Mouse (Mus musculus): ENCODE measurements around the gene Ankrd34c. TPM values are rescaled to one million over a fixed set of nuclear protein-coding genes. Genes with fewer than 3 reads are reported as not detected.

The Ankrd34c gene
- polyA plus RNA-seq, 1 experiment from 2014 or later: not detected

DNA sequence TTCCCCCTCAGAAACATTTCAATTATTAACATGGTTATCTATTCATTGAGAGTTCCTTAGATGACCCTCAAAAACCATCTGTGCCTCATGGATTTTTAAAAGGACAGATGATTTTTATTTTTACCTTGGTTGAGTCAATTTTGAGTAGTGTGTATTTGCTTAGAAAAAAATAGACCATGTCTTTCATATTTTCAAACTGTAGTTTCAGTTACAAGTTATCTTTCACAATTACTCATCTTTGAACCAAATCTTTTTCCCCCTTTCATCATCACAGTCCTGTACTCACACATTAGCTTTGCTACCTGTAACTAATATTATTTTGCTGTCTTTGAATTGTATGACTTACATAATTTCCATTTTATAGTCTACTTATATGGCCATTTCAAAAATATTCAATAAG, 1.8 kb upstream of the Ankrd34c start:
- H3K4me1 ChIP-seq (ENCODE audit: control insufficient read depth, insufficient read depth, low read length): no peaks in the 10 kb centered on the region
- H3K4me2 ChIP-seq (ENCODE audit: low read depth, low read length): no peak overlapping the region
- no peak overlapping the region for H3K4me3 ChIP-seq (ENCODE audit: low read depth, low read length)
- H3K9me3 ChIP-seq (ENCODE audit: control insufficient read depth, low read length): no peaks in the 10 kb centered on the region
- H3K36me3 ChIP-seq (ENCODE audit: control insufficient read depth, insufficient read depth, low read length): no peaks in the 10 kb centered on the region
- H3K27ac ChIP-seq (replicated peaks; ENCODE audit: low read depth, low read length): no peak overlapping the region
- ATAC-seq (ENCODE audit: low read depth) (no peak), DNase-seq (ENCODE audit: low spot score) (no peak)
- H3K27me3 ChIP-seq (replicated peaks; ENCODE audit: control insufficient read depth, insufficient read depth, low read length): peaks cover 15% of the 10 kb centered on the region
- no peak overlapping the region for H3K9ac ChIP-seq (ENCODE audit: low read depth, low read length)

GRCm38 (mm10) chr9:89737888-89738287, 387 bp downstream of the Ankrd34c start:
- H3K4me2 ChIP-seq (ENCODE audit: low read depth, low read length): no peak overlapping the region
- H3K9ac ChIP-seq (ENCODE audit: low read depth, low read length): no peak overlapping the region
- no peak for ATAC-seq (ENCODE audit: low read depth)
- no peak overlapping the region for H3K27ac ChIP-seq (replicated peaks; ENCODE audit: low read depth, low read length)
- 11% methylated on average over 6 of the region's 6 CpGs for WGBS
- no peaks in the 10 kb centered on the region for H3K9me3 ChIP-seq (ENCODE audit: control insufficient read depth, low read length)
- no peak for DNase-seq (ENCODE audit: low spot score)
- H3K27me3 ChIP-seq (replicated peaks; ENCODE audit: control insufficient read depth, insufficient read depth, low read length): peaks cover 15% of the 10 kb centered on the region
- no peaks in the 10 kb centered on the region for H3K36me3 ChIP-seq (ENCODE audit: control insufficient read depth, insufficient read depth, low read length)
- H3K4me3 ChIP-seq (ENCODE audit: low read depth, low read length): no peak overlapping the region
- H3K4me1 ChIP-seq (ENCODE audit: control insufficient read depth, insufficient read depth, low read length): no peaks in the 10 kb centered on the region

GRCm38 (mm10) chr9:89736932-89737705, 1.2 kb downstream of the Ankrd34c start:
- DNase-seq (ENCODE audit: low spot score): peak; percentile 65
- H3K4me2 ChIP-seq (ENCODE audit: low read depth, low read length): no peak overlapping the region
- 0 out of 2 replicates have a peak, but pooled peaks have one; percentile 67 for ATAC-seq (ENCODE audit: low read depth)
- H3K4me1 ChIP-seq (ENCODE audit: control insufficient read depth, insufficient read depth, low read length): no peaks in the 10 kb centered on the region
- H3K27me3 ChIP-seq (replicated peaks; ENCODE audit: control insufficient read depth, insufficient read depth, low read length): peaks cover 15% of the 10 kb centered on the region
- H3K9ac ChIP-seq (ENCODE audit: low read depth, low read length): no peak overlapping the region
- 6% methylated on average over 20 of the region's 20 CpGs for WGBS
- no peaks in the 10 kb centered on the region for H3K36me3 ChIP-seq (ENCODE audit: control insufficient read depth, insufficient read depth, low read length)
- no peak overlapping the region for H3K4me3 ChIP-seq (ENCODE audit: low read depth, low read length)
- H3K9me3 ChIP-seq (ENCODE audit: control insufficient read depth, low read length): no peaks in the 10 kb centered on the region
- H3K27ac ChIP-seq (replicated peaks; ENCODE audit: low read depth, low read length): no peak overlapping the region

DNA sequence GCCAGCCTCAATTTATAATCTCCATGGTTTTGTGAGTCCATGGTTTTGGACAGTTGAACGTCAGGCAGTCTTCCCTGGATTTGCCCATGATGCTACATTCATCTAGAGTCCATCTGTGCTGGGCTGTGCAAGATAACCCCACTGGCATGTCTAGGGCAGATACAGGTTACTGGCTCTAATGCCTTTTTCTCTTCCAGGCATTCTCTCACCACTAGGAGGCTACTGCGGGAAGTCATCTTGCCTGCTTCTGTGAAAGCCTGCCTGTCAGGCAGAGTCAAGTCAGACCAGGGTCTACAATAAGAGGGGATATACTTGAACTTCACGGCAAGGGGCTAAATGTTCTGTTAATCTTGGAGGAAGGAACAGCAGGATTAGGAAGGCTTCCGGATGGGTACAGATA, 31.4 kb downstream of the Ankrd34c start:
- DNase-seq (ENCODE audit: low spot score): peak; percentile 26
- H3K4me1 ChIP-seq (ENCODE audit: control insufficient read depth, insufficient read depth, low read length): peaks cover 6% of the 10 kb centered on the region
- WGBS: 19% methylated on average over 4 of the region's 4 CpGs
- peaks cover 7% of the 10 kb centered on the region; the same call in 1 of the 2 replicates for H3K36me3 ChIP-seq (ENCODE audit: control insufficient read depth, insufficient read depth, low read length)
- H3K27me3 ChIP-seq (replicated peaks; ENCODE audit: control insufficient read depth, insufficient read depth, low read length): no peaks in the 10 kb centered on the region
- no peak overlapping the region for H3K4me2 ChIP-seq (ENCODE audit: low read depth, low read length)
- H3K9me3 ChIP-seq (ENCODE audit: control insufficient read depth, low read length): no peaks in the 10 kb centered on the region
- no peak overlapping the region for H3K27ac ChIP-seq (replicated peaks; ENCODE audit: low read depth, low read length)
- no peak overlapping the region for H3K9ac ChIP-seq (ENCODE audit: low read depth, low read length)
- no peak for ATAC-seq (ENCODE audit: low read depth)
- no peak overlapping the region for H3K4me3 ChIP-seq (ENCODE audit: low read depth, low read length)

GRCm38 (mm10) chr9:89705197-89705533, 33.1 kb downstream of the Ankrd34c start:
- 7% methylated on average over 10 of the region's 10 CpGs for WGBS
- Histone ChIP-seq H3K9ac (ENCODE audit: low read depth, low read length) (peak overlapping the region; percentile 88), H3K4me1 (ENCODE audit: control insufficient read depth, insufficient read depth, low read length) (peaks cover 6% of the 10 kb centered on the region), H3K36me3 (ENCODE audit: control insufficient read depth, insufficient read depth, low read length) (peaks cover 23% of the 10 kb centered on the region), H3K9me3 (ENCODE audit: control insufficient read depth, low read length) (no peaks in the 10 kb centered on the region), H3K27ac (replicated peaks; ENCODE audit: low read depth, low read length) (peak overlapping the region; percentile 85), H3K4me3 (ENCODE audit: low read depth, low read length) (peak overlapping the region; percentile 74), H3K4me2 (ENCODE audit: low read depth, low read length) (peak overlapping the region; percentile 92), H3K27me3 (replicated peaks; ENCODE audit: control insufficient read depth, insufficient read depth, low read length) (no peaks in the 10 kb centered on the region)
- peak; percentile 58 for ATAC-seq (ENCODE audit: low read depth)
- DNase-seq (ENCODE audit: low spot score): no peak

- Histone ChIP-seq H3K9me3 (ENCODE audit: control insufficient read depth, low read length) (no peaks in the 10 kb centered on the region), H3K27ac (replicated peaks; ENCODE audit: low read depth, low read length) (peak within 1 kb of the TSS; percentile 85), H3K4me1 (ENCODE audit: control insufficient read depth, insufficient read depth, low read length) (peaks cover 6% of the 10 kb centered on the region), H3K36me3 (ENCODE audit: control insufficient read depth, insufficient read depth, low read length) (peaks cover 29% of the 10 kb centered on the region), H3K27me3 (replicated peaks; ENCODE audit: control insufficient read depth, insufficient read depth, low read length) (no peaks in the 10 kb centered on the region), H3K4me3 (ENCODE audit: low read depth, low read length) (peak within 1 kb of the TSS; percentile 74), H3K9ac (ENCODE audit: low read depth, low read length) (peak within 1 kb of the TSS; percentile 88), H3K4me2 (ENCODE audit: low read depth, low read length) (peak within 1 kb of the TSS; percentile 92)
- peak; percentile 100 for ATAC-seq (ENCODE audit: low read depth)
- DNase-seq (ENCODE audit: low spot score): peak; percentile 97
- WGBS: 3% methylated on average over 40 of the region's 52 CpGs
Measured at GRCm38 (mm10) chr9:89704265-89705196, 33.7 kb downstream of the Ankrd34c start, which contains the start of gene Tmed3. Gene Tmed3, minus strand, starts transcription at chr9:89705068.

GRCm38 (mm10) chr9:89700910-89701457, 37.3 kb downstream of the Ankrd34c start:
- H3K4me2 ChIP-seq (ENCODE audit: low read depth, low read length): no peak overlapping the region
- peaks cover 57% of the 10 kb centered on the region for H3K36me3 ChIP-seq (ENCODE audit: control insufficient read depth, insufficient read depth, low read length)
- DNase-seq (ENCODE audit: low spot score) (no peak), ATAC-seq (ENCODE audit: low read depth) (no peak)
- no peak overlapping the region for H3K4me3 ChIP-seq (ENCODE audit: low read depth, low read length)
- no peaks in the 10 kb centered on the region for H3K27me3 ChIP-seq (replicated peaks; ENCODE audit: control insufficient read depth, insufficient read depth, low read length)
- H3K9ac ChIP-seq (ENCODE audit: low read depth, low read length): no peak overlapping the region
- 88% methylated on average over 2 of the region's 2 CpGs for WGBS
- H3K27ac ChIP-seq (replicated peaks; ENCODE audit: low read depth, low read length): no peak overlapping the region
- H3K4me1 ChIP-seq (ENCODE audit: control insufficient read depth, insufficient read depth, low read length): peaks cover 6% of the 10 kb centered on the region
- no peaks in the 10 kb centered on the region for H3K9me3 ChIP-seq (ENCODE audit: control insufficient read depth, low read length)

DNA sequence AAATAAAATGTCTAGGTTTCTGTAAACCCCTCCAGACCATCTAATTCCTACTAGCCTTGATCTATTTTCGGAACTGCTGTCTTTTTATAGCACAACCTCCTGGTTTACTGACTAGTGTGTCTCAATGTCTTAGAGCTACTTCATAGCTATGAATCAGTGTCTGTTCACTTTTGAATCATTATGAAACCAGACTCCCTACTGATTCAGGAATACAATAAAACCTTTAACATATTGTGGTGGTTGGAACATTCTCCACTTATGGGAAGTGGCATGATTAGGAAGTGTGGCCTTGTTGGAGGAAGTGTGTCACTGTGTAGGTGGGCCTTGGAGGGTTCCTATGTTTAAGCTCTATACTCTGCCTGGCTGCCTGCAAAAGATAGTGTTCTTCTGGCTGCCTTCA, 43.1 kb downstream of the Ankrd34c start:
- Histone ChIP-seq H3K36me3 (ENCODE audit: control insufficient read depth, insufficient read depth, low read length) (peaks cover 34% of the 10 kb centered on the region), H3K27ac (replicated peaks; ENCODE audit: low read depth, low read length) (no peak overlapping the region), H3K9me3 (ENCODE audit: control insufficient read depth, low read length) (no peaks in the 10 kb centered on the region), H3K4me3 (ENCODE audit: low read depth, low read length) (no peak overlapping the region), H3K27me3 (replicated peaks; ENCODE audit: control insufficient read depth, insufficient read depth, low read length) (no peaks in the 10 kb centered on the region), H3K9ac (ENCODE audit: low read depth, low read length) (no peak overlapping the region), H3K4me2 (ENCODE audit: low read depth, low read length) (no peak overlapping the region), H3K4me1 (ENCODE audit: control insufficient read depth, insufficient read depth, low read length) (no peaks in the 10 kb centered on the region)
- DNase-seq (ENCODE audit: low spot score) (no peak), ATAC-seq (ENCODE audit: low read depth) (no peak)
- 80% methylated on average over 1 of the region's 1 CpGs for WGBS

Measured in embryonic facial prominence, embryonic 14.5 days (tissue).